Mouse (Mus musculus) ovary, postnatal 14 days (tissue): ENCODE data around the gene Akap2.
A peak's percentile ranks its signal among the peaks of the same experiment; 100 is the strongest.

ENCODE experiments used
- DNase-seq: peaks from one replicate; pipeline ENCODE4 v3.0.0; 2022; ENCODE audit warnings: low spot score

Akap2 gene

DNA sequence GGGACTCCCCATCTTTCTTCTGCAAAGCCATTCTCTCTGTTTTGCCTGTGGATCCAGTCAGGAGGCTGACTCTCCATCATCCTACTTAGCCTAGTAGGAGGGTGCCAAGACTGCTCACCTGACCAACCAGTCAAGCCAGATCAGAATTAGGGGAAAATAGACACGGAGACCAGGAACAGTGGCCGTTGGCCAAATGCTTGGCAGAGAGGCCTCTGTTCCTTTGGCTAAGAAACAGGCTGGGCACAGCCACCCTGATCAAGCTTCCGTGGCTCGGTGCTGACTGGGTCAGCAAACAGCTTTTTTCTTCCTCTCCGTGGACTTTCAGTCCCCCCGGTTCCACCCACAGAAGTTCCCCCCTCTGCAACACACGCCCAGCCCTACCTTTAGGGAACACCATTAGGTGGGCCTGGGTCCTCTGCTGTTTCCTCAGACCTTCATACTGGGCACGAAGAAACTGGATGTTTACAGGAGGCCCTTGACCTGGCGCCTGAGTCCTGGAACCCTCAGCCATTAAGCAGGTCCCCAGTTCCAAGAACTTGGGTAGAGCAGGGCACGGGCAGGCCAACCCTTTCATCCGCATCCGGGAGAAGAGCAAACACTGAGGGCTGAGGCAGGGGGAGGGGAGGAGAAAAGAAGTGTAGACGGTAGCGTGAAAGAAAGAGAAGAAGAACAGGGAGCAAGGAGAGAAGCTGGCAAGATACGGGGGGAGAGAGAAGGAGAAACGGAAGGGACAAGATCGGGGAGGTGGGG, 197.9 kb downstream of the Akap2 start:
- DNase-seq = peak; percentile 47

DNA sequence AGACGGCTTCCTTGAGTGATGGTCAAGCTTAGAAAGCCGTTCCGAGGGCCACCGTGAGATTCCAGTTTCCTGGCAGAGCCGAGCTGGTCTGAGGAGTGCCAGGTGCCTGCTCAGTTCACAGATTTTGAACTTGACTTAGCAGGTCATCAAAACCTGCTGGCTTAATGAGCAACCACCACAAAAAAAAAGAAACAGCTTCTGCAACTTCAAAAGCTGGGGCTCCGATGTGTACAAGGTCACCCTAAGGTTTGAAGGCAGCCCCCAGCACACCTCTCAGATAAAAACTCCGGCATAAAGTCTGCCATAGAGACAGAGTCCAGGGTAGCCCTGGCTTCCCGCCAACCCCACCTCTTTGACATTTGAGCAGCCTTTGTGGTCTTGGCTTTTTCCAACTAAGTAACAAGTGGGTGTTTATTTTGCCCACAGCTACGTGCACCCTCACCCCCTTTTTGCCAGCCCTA, 198.8 kb downstream of the Akap2 start, which contains the start of gene D630039A03Rik:
D630039A03Rik (minus strand) TSS at position 97 of the 461 bp plus-strand sequence.
- DNase-seq = no peak

DNA sequence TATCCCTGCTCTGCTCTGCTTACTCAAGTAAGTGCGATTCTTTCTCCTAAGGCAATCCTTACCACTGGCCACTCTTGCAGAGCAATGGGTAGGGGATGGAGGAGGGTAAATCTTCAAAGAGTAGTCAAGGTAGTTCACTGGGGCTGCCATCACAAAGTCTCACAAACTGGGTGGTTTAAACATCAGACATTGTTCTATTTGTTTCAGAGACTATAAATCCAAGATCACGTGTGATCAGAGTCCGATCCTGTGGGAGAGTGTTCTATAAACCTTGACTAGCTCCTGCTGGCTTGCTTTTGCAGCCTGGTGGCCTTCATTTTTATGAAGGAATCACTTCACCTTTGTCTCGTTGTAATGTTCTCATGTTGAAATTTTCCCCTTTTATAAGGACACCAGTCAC, 199.3 kb downstream of the Akap2 start:
- DNase-seq = no peak

- DNase-seq = no peak
These were observed 202.3 kb downstream of the Akap2 start for GRCm38 (mm10) chr4:57919494-57920423.

DNA sequence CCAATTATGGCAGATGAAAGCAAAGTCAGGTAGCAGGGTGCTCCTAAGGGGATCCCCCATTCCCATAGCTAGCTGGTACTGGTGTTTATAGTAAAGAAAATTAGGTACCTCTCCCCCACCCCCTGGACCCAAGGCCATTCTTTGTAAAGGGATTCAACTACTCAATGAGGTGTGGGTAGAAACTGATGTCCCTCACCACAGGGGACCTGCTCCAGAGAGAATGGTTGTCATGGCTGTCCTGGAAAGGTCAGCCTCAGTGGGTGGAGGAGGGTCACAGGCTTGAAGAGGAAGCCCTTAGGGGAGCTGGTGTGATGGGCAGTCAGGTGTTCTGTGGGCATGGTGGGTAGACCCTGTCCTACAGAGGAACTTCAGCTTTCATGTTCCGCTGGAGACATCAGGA, 203.1 kb downstream of the Akap2 start:
- no peak for DNase-seq

GRCm38 (mm10) chr4:57922171-57922570, 204.7 kb downstream of the Akap2 start:
- no peak for DNase-seq

- DNase-seq = no peak
These were observed 207.2 kb downstream of the Akap2 start for GRCm38 (mm10) chr4:57924556-57925071.

- DNase-seq = no peak
These were observed 210.2 kb downstream of the Akap2 start for GRCm38 (mm10) chr4:57927464-57928205.

GRCm38 (mm10) chr4:57930559-57931170, 213.2 kb downstream of the Akap2 start:
- DNase-seq = no peak

- DNase-seq = no peak
These were observed 216.7 kb downstream of the Akap2 start for GRCm38 (mm10) chr4:57934181-57934580.

DNA sequence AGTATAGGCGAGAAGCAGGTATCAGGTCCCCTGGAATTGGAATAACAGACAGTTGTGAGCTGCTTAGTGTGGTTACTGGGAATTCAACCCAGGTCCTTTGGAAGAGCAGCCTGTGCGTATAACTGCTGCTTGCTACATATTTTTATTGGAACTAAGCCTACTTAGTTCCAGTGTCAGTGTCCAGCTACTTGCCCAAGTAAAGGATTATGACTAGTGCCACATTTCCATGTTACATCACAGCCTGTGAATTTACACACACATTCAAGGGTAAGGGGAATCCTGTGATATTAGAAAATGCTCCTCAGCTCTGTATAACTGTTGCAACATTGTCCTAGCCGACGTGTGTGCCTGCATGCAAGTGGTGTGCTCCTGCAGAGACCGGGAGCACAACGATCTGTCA, 219.8 kb downstream of the Akap2 start:
- DNase-seq = no peak

DNA sequence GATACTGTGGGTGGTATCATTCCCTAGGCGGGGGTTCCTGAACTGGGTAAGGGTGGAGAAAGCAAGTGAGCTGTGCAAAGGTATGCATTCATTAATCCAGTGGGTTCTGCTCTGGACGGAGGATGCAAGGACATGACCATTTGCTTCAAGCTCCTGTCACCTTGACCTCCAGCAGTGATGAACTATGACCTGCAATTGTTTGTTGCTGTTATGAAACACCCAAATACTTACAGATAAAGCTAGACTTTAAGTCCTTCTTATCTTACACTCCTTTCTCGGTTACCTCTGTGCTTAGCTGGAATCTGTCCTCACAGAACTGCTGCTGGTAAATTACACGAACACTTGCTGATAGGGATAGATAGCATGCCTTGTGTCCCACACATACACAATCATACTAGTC, 223.2 kb downstream of the Akap2 start:
- no peak for DNase-seq

DNA sequence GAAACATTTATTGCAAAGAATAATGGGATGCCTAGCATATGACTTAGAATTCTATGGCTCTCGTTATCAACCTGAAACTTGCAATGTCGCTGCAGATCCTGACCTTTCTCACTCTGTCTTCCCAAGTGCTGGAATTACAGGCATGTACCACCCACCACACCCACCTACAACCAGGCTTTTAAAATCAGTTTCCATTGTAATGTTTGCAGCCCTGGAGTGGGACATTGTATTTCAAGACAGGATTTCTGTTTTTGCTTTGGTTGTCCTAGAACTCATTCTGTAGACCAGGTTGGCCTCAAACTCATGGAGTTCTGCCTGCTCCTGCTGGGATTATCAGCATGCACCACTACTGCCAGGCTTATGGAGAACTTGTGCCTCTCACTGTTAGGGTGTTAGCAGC, 225.4 kb downstream of the Akap2 start:
- no peak for DNase-seq
